Mouse (Mus musculus): Measurements from ENCODE around the gene Arsb.
"Not testable (repeated sequence)": the region's sequence is repeated elsewhere in the genome, so short reads cannot be mapped to it uniquely, and the experiment has no call there.

Arsb gene

DNA sequence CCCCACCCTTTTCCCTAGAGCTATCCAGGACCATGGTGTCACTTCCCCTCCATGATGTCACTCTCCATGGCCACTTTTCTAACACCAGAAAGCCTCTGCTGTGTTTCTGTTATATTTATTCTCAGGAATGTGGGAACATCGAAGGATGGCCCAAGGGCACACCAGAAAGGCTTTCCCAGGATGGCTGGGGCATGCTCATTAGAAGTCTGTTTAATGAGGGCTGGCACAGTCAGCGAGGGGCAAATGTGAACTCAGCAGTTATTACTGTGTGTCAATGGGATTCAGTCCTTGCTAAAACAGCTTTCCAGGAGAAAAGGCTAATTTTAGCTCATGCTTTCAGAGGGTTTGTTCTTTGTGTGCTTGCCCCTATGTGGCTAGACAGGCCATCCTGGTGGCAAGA is 213.1 kb downstream of the Arsb start:
- no peak for ATAC-seq (ENCODE audit: low TSS enrichment)

DNA sequence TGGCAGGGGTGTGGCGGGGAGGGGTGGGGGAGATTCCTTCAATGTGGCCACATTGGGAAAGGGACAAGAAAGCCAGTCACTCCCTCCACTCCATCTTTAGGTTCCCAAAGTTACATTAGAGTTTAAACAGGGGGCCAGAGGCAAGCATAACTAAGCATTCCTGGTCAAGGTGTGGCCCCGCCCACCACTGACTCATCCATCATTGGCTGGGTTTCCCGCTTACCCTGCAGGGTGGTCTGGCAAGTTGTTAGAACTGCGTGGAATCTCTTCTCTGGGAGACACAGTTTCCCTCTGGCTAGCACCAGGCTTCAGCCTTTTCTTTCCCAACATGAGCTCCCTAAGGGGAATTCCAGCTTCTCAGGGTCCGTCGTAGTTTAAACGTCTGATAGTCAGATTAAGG is 213.8 kb downstream of the Arsb start:
- no peak for ATAC-seq (ENCODE audit: low TSS enrichment)

DNA sequence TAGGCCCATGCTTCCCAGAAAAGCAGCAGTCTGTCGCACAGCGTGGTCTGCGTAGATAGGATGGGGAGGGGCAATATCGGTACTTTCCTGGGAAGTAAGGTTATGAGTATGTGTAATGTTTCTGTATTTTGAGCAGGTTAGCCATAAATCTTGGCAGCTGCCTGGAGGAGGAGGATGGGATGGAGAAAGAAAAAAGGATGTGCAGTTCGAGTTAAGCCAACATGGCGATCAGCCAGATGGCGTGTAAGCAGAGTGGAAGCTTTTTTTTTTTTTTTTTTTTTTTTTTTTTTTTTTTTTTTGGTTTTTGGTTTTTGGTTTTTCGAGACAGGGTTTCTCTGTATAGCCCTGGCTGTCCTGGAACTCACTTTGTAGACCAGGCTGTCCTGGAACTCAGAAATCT is 214.3 kb downstream of the Arsb start:
- ATAC-seq (ENCODE audit: low TSS enrichment), result not testable (repeated sequence)

DNA sequence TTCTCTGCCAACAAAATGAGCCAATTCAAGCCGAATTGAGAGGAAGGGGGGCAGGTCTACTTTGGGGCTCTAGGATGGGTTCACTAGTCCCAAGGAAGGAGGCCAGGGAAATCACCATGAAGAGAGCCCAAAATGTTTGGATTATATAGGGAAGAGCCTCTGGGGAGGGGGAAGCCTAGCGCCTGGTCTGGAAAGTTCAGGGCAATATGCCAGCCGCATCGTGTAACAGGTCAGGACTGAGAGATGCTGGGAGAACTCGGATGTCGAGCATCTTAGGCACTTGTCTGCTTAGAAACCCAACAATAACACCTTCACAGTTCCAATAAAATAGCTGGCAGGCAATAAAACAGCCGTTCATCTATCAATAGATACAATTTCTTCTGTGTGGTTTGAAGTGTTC is 216.2 kb downstream of the Arsb start:
- ATAC-seq (ENCODE audit: low TSS enrichment), result no peak

DNA sequence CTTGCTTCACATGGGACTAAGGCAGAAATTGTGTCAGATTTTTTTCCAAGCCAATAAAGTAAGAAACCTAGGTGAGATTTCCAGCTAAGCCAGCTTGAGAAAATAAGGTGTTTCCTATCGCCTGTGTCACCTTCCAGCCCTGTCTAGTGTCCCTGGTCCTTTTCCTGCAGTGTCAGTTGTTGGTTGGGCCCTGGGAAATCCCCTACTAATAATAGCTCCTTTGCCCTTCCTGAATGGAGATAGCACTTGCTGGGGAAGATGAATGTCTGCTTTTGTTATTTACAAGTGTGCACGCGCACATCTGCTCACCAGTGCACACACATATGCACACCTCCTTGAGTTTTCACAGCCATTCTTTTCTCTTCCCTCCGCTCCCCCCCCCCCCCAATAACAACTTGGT is 217.8 kb downstream of the Arsb start:
- ATAC-seq (ENCODE audit: low TSS enrichment), result no peak

DNA sequence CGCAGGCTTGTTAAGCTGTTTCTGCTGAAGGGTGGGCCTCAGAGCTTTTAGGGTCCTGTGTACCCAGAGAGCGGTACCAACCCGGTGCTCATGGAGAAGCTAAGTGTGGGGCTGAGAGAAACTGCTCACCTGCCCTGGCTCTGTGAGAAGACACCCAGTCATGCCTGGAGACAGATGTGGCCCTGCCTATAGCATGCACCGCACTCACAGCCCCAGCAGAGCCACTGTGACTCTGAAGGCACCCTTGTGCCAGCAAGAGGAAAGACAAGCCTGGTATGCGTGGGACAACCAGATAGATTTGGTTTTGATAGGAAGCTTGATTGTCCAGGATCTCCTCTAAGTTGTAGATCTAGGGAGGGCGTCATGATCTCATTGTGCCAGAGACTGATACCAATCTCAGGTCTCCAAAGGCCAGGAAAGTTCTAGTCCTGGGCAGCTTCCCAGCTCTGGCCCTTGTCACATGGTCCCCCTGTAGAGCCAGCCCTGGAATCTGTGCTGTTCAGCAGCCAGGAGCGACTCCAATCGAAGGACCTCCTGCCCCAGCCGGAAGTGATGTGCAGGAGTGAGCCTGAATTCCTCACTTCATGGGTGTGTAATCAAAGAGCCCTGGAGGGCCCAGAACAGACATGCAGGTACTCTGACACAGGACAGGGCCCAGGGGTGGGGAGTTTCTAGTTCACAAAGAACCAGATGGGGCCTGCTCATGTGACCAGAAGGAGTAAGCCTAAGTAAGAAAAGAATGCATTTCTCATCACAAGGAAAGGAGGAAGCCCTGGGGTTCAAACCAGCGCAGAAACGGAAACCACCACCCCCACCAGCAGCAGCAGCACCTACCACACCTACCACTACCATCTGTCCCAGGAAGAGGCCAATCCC is 218.5 kb downstream of the Arsb start:
- ATAC-seq (ENCODE audit: low TSS enrichment), result no peak

DNA sequence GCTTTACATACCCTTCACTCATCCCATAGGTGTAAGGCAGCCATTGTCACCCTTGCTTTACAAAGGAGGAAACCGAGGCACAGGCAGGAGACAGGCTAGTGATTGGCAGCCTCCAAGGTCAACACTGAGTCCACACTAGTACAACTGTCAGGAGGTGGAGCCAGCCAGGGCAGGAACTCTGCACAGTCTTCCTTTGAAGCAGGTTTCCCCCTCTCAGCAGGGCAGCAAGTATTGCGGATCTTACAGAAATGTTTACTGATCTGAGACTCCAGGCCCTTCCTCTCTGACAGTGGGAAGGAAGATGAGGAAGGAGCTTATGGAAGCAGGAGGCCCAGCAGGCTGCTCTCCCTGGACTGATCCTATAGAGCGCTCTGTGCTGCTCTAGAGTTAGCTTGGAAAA is 219.4 kb downstream of the Arsb start:
- ATAC-seq (ENCODE audit: low TSS enrichment), result no peak

DNA sequence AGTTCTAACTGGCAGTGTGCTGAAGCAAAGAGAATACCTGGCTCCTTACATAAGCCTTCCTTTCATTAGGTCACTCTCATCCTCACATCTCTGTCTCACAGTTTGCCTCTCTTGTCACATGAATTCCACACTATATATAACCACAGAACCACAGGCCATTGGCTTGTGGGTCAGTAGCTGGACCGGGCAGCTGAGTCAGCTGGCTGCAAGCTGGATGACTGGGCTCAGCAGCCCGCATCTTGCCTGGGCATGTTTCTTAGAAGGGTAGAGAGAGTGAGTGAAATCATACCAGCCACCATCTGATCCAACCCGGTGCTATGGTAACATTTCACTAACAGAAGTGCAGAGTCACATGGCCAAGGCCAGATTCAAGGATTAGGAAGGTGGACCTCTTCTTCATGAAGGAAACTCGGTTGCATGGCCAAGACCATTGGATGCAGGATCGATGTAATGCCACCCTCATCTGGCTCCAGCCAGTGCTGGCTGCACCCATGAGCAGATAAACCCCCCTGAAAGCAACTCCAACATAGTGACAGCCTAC is 221.0 kb downstream of the Arsb start:
- ATAC-seq (ENCODE audit: low TSS enrichment), result no peak
